Comparison of ENCODE assay signal across 31 mouse cellular contexts in genomic region chr6:59139702-59140101, GRCm38 (mm10).
"Had no signal": no experiment of that assay in that cellular context is flagged by ENCODE, and none has a peak within 500 bp of the region (broad histone marks: within the 10 kb centered on the region; RNA-seq: fewer than 3 reads in every experiment).

No protein-coding gene starts in this region.

- H3K4me2 ChIP-seq: limb, embryonic 12.5 days; limb, embryonic 13.5 days; limb, embryonic 15.5 days; liver, embryonic 11.5 days; liver, embryonic 12.5 days; liver, embryonic 13.5 days; liver, embryonic 15.5 days; lung, embryonic 14.5 days; lung, embryonic 15.5 days; midbrain, embryonic 11.5 days; midbrain, embryonic 12.5 days; midbrain, embryonic 13.5 days; midbrain, embryonic 15.5 days had no signal

- H3K9me3 ChIP-seq: limb, embryonic 10.5 days; limb, embryonic 12.5 days; limb, embryonic 13.5 days; limb, embryonic 15.5 days; liver, embryonic 12.5 days; liver, embryonic 13.5 days; liver, embryonic 15.5 days; lung, embryonic 15.5 days; midbrain, embryonic 10.5 days; midbrain, embryonic 12.5 days; midbrain, embryonic 13.5 days; midbrain, embryonic 15.5 days had no signal

- H3K9ac ChIP-seq: limb, embryonic 12.5 days; limb, embryonic 13.5 days; limb, embryonic 15.5 days; liver, embryonic 12.5 days; liver, embryonic 13.5 days; liver, embryonic 14.5 days; liver, embryonic 15.5 days; liver, postnatal 0 days; lung, embryonic 14.5 days; lung, embryonic 15.5 days; midbrain, embryonic 12.5 days; midbrain, embryonic 13.5 days; midbrain, embryonic 15.5 days had no signal

- DNase-seq: left cerebral cortex, postnatal 4 days; liver; liver, embryonic 13.5 days; liver, postnatal 0 days; lung, adult 18-20 months; lung, adult 2 months; lung, embryonic 14.5 days; lung, postnatal 10 days; lung, postnatal 14 days; lung, postnatal 36 days; lung, postnatal 4 days; midbrain, embryonic 14.5 days had no signal

- H3K4me1 ChIP-seq: limb, embryonic 10.5 days; limb, embryonic 12.5 days; limb, embryonic 13.5 days; limb, embryonic 15.5 days; liver, embryonic 12.5 days; liver, embryonic 13.5 days; liver, embryonic 15.5 days; lung, embryonic 15.5 days; megakaryocyte, embryonic 14.5 days; midbrain, embryonic 10.5 days; midbrain, embryonic 12.5 days; midbrain, embryonic 13.5 days; midbrain, embryonic 15.5 days had no signal

- H3K36me3 ChIP-seq: limb, embryonic 10.5 days; limb, embryonic 12.5 days; limb, embryonic 13.5 days; limb, embryonic 15.5 days; liver, embryonic 12.5 days; liver, embryonic 13.5 days; liver, embryonic 15.5 days; lung, embryonic 15.5 days; midbrain, embryonic 10.5 days; midbrain, embryonic 12.5 days; midbrain, embryonic 13.5 days; midbrain, embryonic 15.5 days had no signal

- H3K4me3 ChIP-seq: limb, embryonic 10.5 days; limb, embryonic 12.5 days; limb, embryonic 13.5 days; limb, embryonic 15.5 days; liver, embryonic 12.5 days; liver, embryonic 13.5 days; liver, embryonic 15.5 days; lung, embryonic 15.5 days; megakaryocyte, embryonic 14.5 days; midbrain, embryonic 10.5 days; midbrain, embryonic 12.5 days; midbrain, embryonic 13.5 days; midbrain, embryonic 15.5 days; myocyte had no signal

- H3K27ac ChIP-seq: limb, embryonic 10.5 days; limb, embryonic 12.5 days; limb, embryonic 13.5 days; limb, embryonic 15.5 days; liver, embryonic 12.5 days; liver, embryonic 13.5 days; liver, embryonic 14.5 days; liver, embryonic 15.5 days; lung, embryonic 15.5 days; macrophage; midbrain, embryonic 10.5 days; midbrain, embryonic 12.5 days; midbrain, embryonic 13.5 days; midbrain, embryonic 15.5 days had no signal

- ATAC-seq: liver, embryonic 12.5 days; liver, postnatal 0 days; lung, postnatal 0 days; midbrain, embryonic 13.5 days; midbrain, embryonic 15.5 days; midbrain, embryonic 16.5 days had no signal

- H3K27me3 ChIP-seq: limb, embryonic 12.5 days; limb, embryonic 13.5 days; limb, embryonic 15.5 days; liver, embryonic 12.5 days; liver, embryonic 13.5 days; liver, embryonic 15.5 days; lung, embryonic 15.5 days; megakaryocyte, embryonic 14.5 days; midbrain, embryonic 12.5 days; midbrain, embryonic 13.5 days; midbrain, embryonic 15.5 days had no signal
